Mouse (Mus musculus) ES-Bruce4 (cell line): ENCODE results near the gene Gm49601.

Experiments used
- CTCF ChIP-seq: IDR thresholded peaks from one replicate; pipeline ENCODE4 v1.8.1; 2011; ENCODE audit warnings: low read depth, low read length
- EP300 ChIP-seq: IDR thresholded peaks from 2 replicates; pipeline ENCODE4 v1.6.1; 2011; ENCODE audit warnings: low read depth, low read length; ENCODE audit not compliant: insufficient read depth
- POLR2A ChIP-seq: IDR thresholded peaks from one replicate; pipeline ENCODE4 v1.8.1; 2011; ENCODE audit warnings: low read length; ENCODE audit not compliant: insufficient read depth

- no peak for TF ChIP-seq POLR2A
- TF ChIP-seq CTCF: no peak
- TF ChIP-seq EP300: no peak
These were observed 28.2 kb downstream of the Gm49601 start for GRCm38 (mm10) chr16:18598006-18598405.
